Mouse (Mus musculus): ENCODE results near the gene Smbd1.

DNA sequence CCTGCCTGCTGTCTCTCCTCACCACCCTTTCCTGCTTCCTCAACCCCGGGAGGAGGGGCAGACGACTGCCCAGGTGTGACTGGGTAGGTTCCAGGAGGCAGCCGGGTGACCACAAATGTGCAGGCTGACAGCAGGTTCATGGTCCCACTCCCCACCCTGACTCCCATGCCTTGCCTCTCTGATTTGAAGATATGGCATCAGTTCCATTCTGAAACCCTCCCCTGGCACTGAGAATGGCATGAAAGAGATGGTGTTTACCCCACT lies 12.9 kb downstream of the Smbd1 start, which contains the start of gene Muc20:
- no peak for TF ChIP-seq MAX (IDR thresholded peaks at IDR 0.05; ENCODE audit: low read length)
- no peak for TF ChIP-seq EP300 (IDR thresholded peaks at IDR 0.05; ENCODE audit: low read length)
- TF ChIP-seq CTCF (conservative IDR thresholded peaks at IDR 0.05 in 1 of 2, IDR thresholded peaks at IDR 0.05 in 1 of 2; ENCODE audit: low read depth in 2 of 2, low read length in 2 of 2): no peak
- no peak for TF ChIP-seq POLR2AphosphoS2 (IDR thresholded peaks at IDR 0.05; ENCODE audit: low read depth, low read length)
